Mouse (Mus musculus) c-Kit-positive CD71-negative TER-119-negative erythroid progenitor cells, embryonic 14.5 days (primary cell): ENCODE measurements around the gene Mtor.

ENCODE experiments used
- DNase-seq: peaks from one replicate; pipeline ENCODE4 v3.0.0-alpha.2; 2013; ENCODE audit warnings: low read depth

Gene Mtor

GRCm38 (mm10) chr4:148448179-148448852 lies at the start of gene Mtor:
Mtor (plus strand) TSS chr4:148448611.
- peak; percentile 97 for DNase-seq

GRCm38 (mm10) chr4:148399437-148400094 lies 48.8 kb upstream of the Mtor start:
- DNase-seq = no peak

GRCm38 (mm10) chr4:148403402-148403801 lies 45.0 kb upstream of the Mtor start:
- no peak for DNase-seq

GRCm38 (mm10) chr4:148404748-148405147 lies 43.7 kb upstream of the Mtor start:
- no peak for DNase-seq

- DNase-seq = no peak
These were observed 43.1 kb upstream of the Mtor start for GRCm38 (mm10) chr4:148405255-148405788.

GRCm38 (mm10) chr4:148408256-148408975 lies 40.0 kb upstream of the Mtor start:
- no peak for DNase-seq

- DNase-seq = no peak
These were observed 32.8 kb upstream of the Mtor start for GRCm38 (mm10) chr4:148415575-148415974.

- no peak for DNase-seq
These were observed 31.3 kb upstream of the Mtor start for GRCm38 (mm10) chr4:148417074-148417526.

GRCm38 (mm10) chr4:148417559-148417958 lies 30.9 kb upstream of the Mtor start:
- no peak for DNase-seq

GRCm38 (mm10) chr4:148426950-148427850 lies 21.2 kb upstream of the Mtor start:
- DNase-seq = no peak

GRCm38 (mm10) chr4:148428544-148428943 lies 19.9 kb upstream of the Mtor start:
- no peak for DNase-seq

- DNase-seq = no peak
These were observed 19.3 kb upstream of the Mtor start for GRCm38 (mm10) chr4:148429121-148429520.

GRCm38 (mm10) chr4:148429686-148430085 lies 18.7 kb upstream of the Mtor start:
- DNase-seq = peak; percentile 64

- DNase-seq = no peak
These were observed 17.4 kb upstream of the Mtor start for GRCm38 (mm10) chr4:148430880-148431519.

- no peak for DNase-seq
These were observed 15.9 kb upstream of the Mtor start for GRCm38 (mm10) chr4:148432488-148432887.

GRCm38 (mm10) chr4:148433336-148433735 lies 15.1 kb upstream of the Mtor start:
- no peak for DNase-seq

GRCm38 (mm10) chr4:148433813-148434212 lies 14.6 kb upstream of the Mtor start:
- no peak for DNase-seq

- DNase-seq = no peak
These were observed 13.9 kb upstream of the Mtor start for GRCm38 (mm10) chr4:148434554-148434953.

GRCm38 (mm10) chr4:148435106-148435505 lies 13.3 kb upstream of the Mtor start:
- DNase-seq = no peak

GRCm38 (mm10) chr4:148435657-148436330 lies 12.6 kb upstream of the Mtor start:
- no peak for DNase-seq

GRCm38 (mm10) chr4:148441931-148442330 lies 6.5 kb upstream of the Mtor start:
- DNase-seq = no peak
